Mouse (Mus musculus): Measurements from ENCODE around the gene Pcyox1. TPM values are rescaled to one million over a fixed set of nuclear protein-coding genes. Genes with fewer than 3 reads are reported as not detected.
A peak's percentile ranks its signal among the peaks of the same experiment; 100 is the strongest.
"Not testable (repeated sequence)": the region's sequence is repeated elsewhere in the genome, so short reads cannot be mapped to it uniquely, and the experiment has no call there.

Pcyox1 gene
- total RNA-seq, 2 experiments from 2014 or later, result 105 to 114 TPM

GRCm38 (mm10) chr6:86366125-86366852 is 30.7 kb downstream of the Pcyox1 start:
- peak in 1 of 2 experiments; percentile 54 for DNase-seq

- peak; percentile 89 to 91 for DNase-seq
Observed at GRCm38 (mm10) chr6:86365371-86366124, 31.4 kb downstream of the Pcyox1 start, which contains the start of gene Fam136a. Gene Fam136a, plus strand, starts transcription at chr6:86365646.

GRCm38 (mm10) chr6:86364442-86365141 is 32.4 kb downstream of the Pcyox1 start:
- peak; percentile 69 to 74 for DNase-seq

- no peak for DNase-seq
Observed at GRCm38 (mm10) chr6:86361373-86361772, 35.6 kb downstream of the Pcyox1 start.

GRCm38 (mm10) chr6:86360691-86361090 is 36.3 kb downstream of the Pcyox1 start:
- no peak for DNase-seq

GRCm38 (mm10) chr6:86356956-86357355 is 40.0 kb downstream of the Pcyox1 start:
- DNase-seq, result no peak

GRCm38 (mm10) chr6:86354948-86355347 is 42.0 kb downstream of the Pcyox1 start:
- no peak for DNase-seq

- no peak for DNase-seq
Observed at GRCm38 (mm10) chr6:86349257-86349656, 47.7 kb downstream of the Pcyox1 start.

GRCm38 (mm10) chr6:86346063-86346462 is 50.9 kb downstream of the Pcyox1 start:
- no peak for DNase-seq

- DNase-seq, result no peak
Observed at GRCm38 (mm10) chr6:86343656-86344055, 53.3 kb downstream of the Pcyox1 start.

GRCm38 (mm10) chr6:86336340-86336739 is 60.6 kb downstream of the Pcyox1 start:
- DNase-seq, result not testable (repeated sequence)

Other genes with a start within 250 kb of the Pcyox1 start
- 10 to 100 TPM; 31.2 to 33.6 TPM for gene Tgfa, start 201.9 kb downstream of the Pcyox1 start, total RNA-seq (2021)
- 10 to 100 TPM; 32.8 TPM for gene Fam136a, start 31.5 kb downstream of the Pcyox1 start, total RNA-seq (2021)
- 10 to 100 TPM; 71.7 to 74.6 TPM for gene Snrpg, start 25.9 kb downstream of the Pcyox1 start, total RNA-seq (2021)
- gene Tia1, start 7.1 kb upstream of the Pcyox1 start, total RNA-seq (2021), result 100 to 1,000 TPM; 131 to 154 TPM
- gene Gm44790, start 29.5 kb upstream of the Pcyox1 start, total RNA-seq (2021), result under 1 TPM in 1 of 2 experiments, not detected in 1; 0.88 TPM
- 10 to 100 TPM; 16.4 to 16.5 TPM for gene C87436, start 41.2 kb upstream of the Pcyox1 start, total RNA-seq (2021)
- 100 to 1,000 TPM; 177 to 186 TPM for gene Pcbp1, start 129.2 kb upstream of the Pcyox1 start, total RNA-seq (2021)
- gene Asprv1, start 231.0 kb upstream of the Pcyox1 start, total RNA-seq (2021), result 1 to 10 TPM in 1 of 2 experiments, under 1 TPM in 1; 0.88 to 1.7 TPM